Mouse (Mus musculus) small intestine, adult 2 months (tissue): ENCODE data around the gene Fam163a.

Experiments
- CTCF ChIP-seq: fragments of 200-500 bp; IDR thresholded peaks from 2 replicates; pipeline ENCODE4 v1.5.1; 2012; ENCODE audit warnings: low read depth, mild to moderate bottlenecking, control low read depth, inconsistent platforms, low read length, moderate library complexity, mixed read lengths; ENCODE audit not compliant: insufficient replicate concordance, insufficient read length; ENCODE audit errors: extremely low read depth
- POLR2A ChIP-seq: fragments of 200-500 bp; IDR thresholded peaks from 2 replicates; pipeline ENCODE4 v1.6.1; 2012; ENCODE audit warnings: low read depth, mild to moderate bottlenecking, control low read depth, inconsistent platforms, low read length, moderate library complexity

- TF ChIP-seq POLR2A (no peak), CTCF (no peak)
Observed at GRCm38 (mm10) chr1:156226903-156227302, 22.1 kb upstream of the Fam163a start.
